Mouse (Mus musculus) sigmoid colon, adult 10 weeks (tissue): ENCODE results near the gene Eloa. TPM values are rescaled to one million over a fixed set of nuclear protein-coding genes. Genes with fewer than 3 reads are reported as not detected.

Experiments used
- polyA plus RNA-seq: library from polyadenylated mRNA; stranded (reverse); fragments of 350-450 nt; fragmentation: Illumina TruSeq; extraction: RNeasy Lipid Tissue Mini Kit (QIAGEN cat#74804); gene quantifications from one replicate; pipeline ENCODE4 v1.2.3, GENCODE M21; 2014; ENCODE audit warnings: low read depth, low replicate concordance

Gene Eloa
- polyA plus RNA-seq: 24.0 TPM

GRCm38 (mm10) chr4:136021549-136022047 lies at the start of gene Eloa:
Eloa (minus strand) TSS chr4:136021763.

GRCm38 (mm10) chr4:136053247-136053596 lies 31.7 kb upstream of the Eloa start, which contains the start of gene Rpl11:
Rpl11 (minus strand) TSS chr4:136053428.

GRCm38 (mm10) chr4:135986943-135987710 lies 34.4 kb downstream of the Eloa start, which contains the start of gene Pithd1:
Pithd1 (minus strand) TSS chr4:135987264.

GRCm38 (mm10) chr4:135972556-135972906 lies 49.0 kb downstream of the Eloa start, which contains the start of gene Lypla2:
Lypla2 (minus strand) TSS chr4:135972626.

GRCm38 (mm10) chr4:135963457-135964193 lies 57.9 kb downstream of the Eloa start, which contains the start of gene Gale:
Gale (plus strand) TSS chr4:135963727.

Other genes with a start within 250 kb of the Eloa start
- gene Srsf10, start 166.0 kb downstream of the Eloa start, polyA plus RNA-seq: 309 TPM
- gene Pnrc2, start 147.9 kb downstream of the Eloa start, polyA plus RNA-seq: 508 TPM
- gene Cnr2, start 126.4 kb downstream of the Eloa start, polyA plus RNA-seq: 0.88 TPM
- gene Fuca1, start 101.0 kb downstream of the Eloa start, polyA plus RNA-seq: 127 TPM
- 14.6 TPM for gene Hmgcl, start 75.3 kb downstream of the Eloa start, polyA plus RNA-seq
- gene Gale, start 58.0 kb downstream of the Eloa start, polyA plus RNA-seq: 2.0 TPM
- gene Lypla2, start 49.1 kb downstream of the Eloa start, polyA plus RNA-seq: 0.54 TPM
- gene Pithd1, start 34.5 kb downstream of the Eloa start, polyA plus RNA-seq: 71.5 TPM
- gene Rpl11, start 31.7 kb upstream of the Eloa start, polyA plus RNA-seq: 430 TPM
- gene Id3, start 121.7 kb upstream of the Eloa start, polyA plus RNA-seq: 10.3 TPM
- gene E2f2, start 150.6 kb upstream of the Eloa start, polyA plus RNA-seq: 2.7 TPM
- gene Asap3, start 184.6 kb upstream of the Eloa start, polyA plus RNA-seq: 0.28 TPM
- gene Tcea3, start 226.0 kb upstream of the Eloa start, polyA plus RNA-seq: 23.3 TPM